Comparison of ENCODE assay signal across 28 mouse cellular contexts in genomic region chr17:78551482-78552036, GRCm38 (mm10). TPM values are rescaled to one million over a fixed set of nuclear protein-coding genes. Genes with fewer than 3 reads are reported as not detected.
"Had no signal": no experiment of that assay in that cellular context is flagged by ENCODE, and none has a peak within 500 bp of the region (broad histone marks: within the 10 kb centered on the region; RNA-seq: fewer than 3 reads in every experiment).

No protein-coding gene starts in this region.

- H3K36me3 ChIP-seq: heart, embryonic 13.5 days; heart, embryonic 15.5 days; hindbrain, embryonic 10.5 days; intestine, embryonic 15.5 days; limb, embryonic 12.5 days; liver, embryonic 13.5 days; liver, embryonic 15.5 days had no signal

- DNase-seq: gastrocnemius, adult 2 months; gastrocnemius, postnatal 10 days; gastrocnemius, postnatal 25 days; heart, postnatal 4 days; kidney, adult 18-20 months; kidney, adult 8-10 months; kidney, postnatal 10 days; kidney, postnatal 25 days; kidney, postnatal 4 days; layer of hippocampus, postnatal 36 days; left cerebral cortex, postnatal 4 days; liver; liver, embryonic 13.5 days; liver, postnatal 0 days had no signal

- H3K4me3 ChIP-seq: gastrocnemius, adult 2 months; heart, embryonic 13.5 days; heart, embryonic 15.5 days; hindbrain, embryonic 10.5 days; hindbrain, embryonic 12.5 days; intestine, embryonic 15.5 days; layer of hippocampus, adult 2 months; limb, embryonic 12.5 days; liver, embryonic 13.5 days; liver, embryonic 15.5 days had no signal

- H3K4me1 ChIP-seq: heart, embryonic 13.5 days; heart, embryonic 15.5 days; hindbrain, embryonic 10.5 days; intestine, embryonic 15.5 days; liver, embryonic 15.5 days had no signal

- H3K27me3 ChIP-seq: heart, embryonic 13.5 days; heart, embryonic 15.5 days; hindbrain, embryonic 12.5 days; intestine, embryonic 15.5 days; limb, embryonic 12.5 days had no signal

- ATAC-seq: hindbrain, embryonic 16.5 days; inflammation-experienced regulatory T-cells, adult 6 months; intestine, embryonic 15.5 days; intestine, postnatal 0 days; liver, postnatal 0 days had no signal

- H3K27ac ChIP-seq: gastrocnemius, adult 2 months; heart, embryonic 13.5 days; heart, embryonic 15.5 days; hindbrain, embryonic 10.5 days; hindbrain, embryonic 12.5 days; intestine, embryonic 15.5 days; layer of hippocampus, adult 2 months; limb, embryonic 12.5 days; liver, embryonic 13.5 days; liver, embryonic 15.5 days had no signal

- H3K9me3 ChIP-seq: heart, embryonic 13.5 days; heart, embryonic 15.5 days; hindbrain, embryonic 10.5 days; hindbrain, embryonic 12.5 days; intestine, embryonic 15.5 days; limb, embryonic 12.5 days; liver, embryonic 13.5 days; liver, embryonic 15.5 days had no signal

- H3K9ac ChIP-seq: heart, embryonic 13.5 days; heart, embryonic 15.5 days; hindbrain, embryonic 12.5 days; hindbrain, embryonic 14.5 days; intestine, embryonic 15.5 days; limb, embryonic 12.5 days; liver, embryonic 13.5 days; liver, embryonic 15.5 days; liver, postnatal 0 days had no signal

- H3K4me2 ChIP-seq: heart, embryonic 11.5 days; heart, embryonic 13.5 days; heart, embryonic 15.5 days; hindbrain, embryonic 12.5 days; hindbrain, embryonic 14.5 days; intestine, embryonic 15.5 days; limb, embryonic 12.5 days; liver, embryonic 11.5 days; liver, embryonic 13.5 days; liver, embryonic 15.5 days had no signal

RNA-seq across cellular contexts. Expression of gene Vit, which starts 43.7 kb away (rescaled TPM):
- polyA plus RNA-seq: heart, embryonic 11.5 days; heart, embryonic 13.5 days had no signal
